Mouse (Mus musculus) B cell, adult (primary cell): ENCODE results near the gene Serpinb3c. TPM values are rescaled to one million over a fixed set of nuclear protein-coding genes. Genes with fewer than 3 reads are reported as not detected.

Experiments
- total RNA-seq: library from RNA; stranded (reverse); gene quantifications from 4 replicates; pipeline ENCODE4 v1.2.4, GENCODE M21; 2023; ENCODE audit not compliant: inconsistent age

The Serpinb3c gene
- not detected in 4 replicates for total RNA-seq

DNA sequence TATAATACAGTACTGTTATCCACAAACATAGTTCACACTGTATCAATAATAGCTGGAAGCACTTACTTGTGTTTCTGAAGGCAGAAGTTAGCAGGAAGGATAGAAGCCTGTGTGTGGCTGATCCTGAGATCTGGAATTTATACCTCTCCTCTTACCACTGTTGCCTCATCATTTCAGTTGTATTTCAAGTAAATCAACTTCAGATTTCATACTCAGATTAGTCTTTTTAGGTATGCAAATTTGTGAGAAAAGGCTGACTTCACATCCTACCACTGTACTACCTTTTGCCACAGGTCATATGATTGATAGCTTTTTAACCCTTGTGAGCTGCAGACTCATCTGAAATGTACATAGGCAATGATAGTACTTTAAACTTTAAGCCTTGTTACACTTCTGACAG is at the start of gene Serpinb3c, which contains the start of gene Serpinb3b:
Serpinb3c (minus strand) TSS at position 111 of the 400 bp plus-strand sequence.
Serpinb3b (minus strand) TSS at position 101 of the 400 bp plus-strand sequence.

Other genes starting within 250 kb of the Serpinb3c start
- gene Serpinb3a, start 226.1 kb downstream of the Serpinb3c start, total RNA-seq: not detected in 4 replicates
- not detected in 4 replicates for gene Serpinb3d, start 194.9 kb downstream of the Serpinb3c start, total RNA-seq
- gene Serpinb3b, start within 50 bp of the Serpinb3c start, total RNA-seq: not detected in 4 replicates
- gene Serpinb11, start 82.8 kb upstream of the Serpinb3c start, total RNA-seq: not detected in 4 replicates
- gene Serpinb7, start 121.3 kb upstream of the Serpinb3c start, total RNA-seq: 0.36 to 0.87 TPM (median 0.36 TPM) in 3 of 4 replicates, not detected in the other
- gene Serpinb2, start 233.1 kb upstream of the Serpinb3c start, total RNA-seq: not detected in 4 replicates